Mouse (Mus musculus): ENCODE data around the gene Trnp1. TPM values are rescaled to one million over a fixed set of nuclear protein-coding genes. Genes with fewer than 3 reads are reported as not detected.

Gene Trnp1
- polyA plus RNA-seq, 1 experiment from 2014 or later: 0.70 TPM

Other genes with a start within 250 kb of the Trnp1 start
- gene Sytl1, start 235.4 kb downstream of the Trnp1 start, polyA plus RNA-seq (2015; fragmentation: Nextera tagmentation; extraction: Ambion mirVana): 3.0 and 4.0 TPM in 2 replicates
- gene Tmem222, start 220.8 kb downstream of the Trnp1 start, polyA plus RNA-seq (2015; fragmentation: Nextera tagmentation; extraction: Ambion mirVana): 69.8 and 75.7 TPM in 2 replicates
- gene Wdtc1, start 145.1 kb downstream of the Trnp1 start, polyA plus RNA-seq (2015; fragmentation: Nextera tagmentation; extraction: Ambion mirVana): 11.4 and 12.8 TPM in 2 replicates
- 9.1 and 9.2 TPM in 2 replicates for gene Slc9a1, start 128.8 kb downstream of the Trnp1 start, polyA plus RNA-seq (2015; fragmentation: Nextera tagmentation; extraction: Ambion mirVana)
- gene Tent5b, start 18.4 kb downstream of the Trnp1 start, polyA plus RNA-seq (2015; fragmentation: Nextera tagmentation; extraction: Ambion mirVana): 0.66 and 0.73 TPM in 2 replicates
- 55.3 and 59.9 TPM in 2 replicates for gene Kdf1, start 20.4 kb upstream of the Trnp1 start, polyA plus RNA-seq (2015; fragmentation: Nextera tagmentation; extraction: Ambion mirVana)
- 214 and 228 TPM in 2 replicates for gene Nudc, start 47.4 kb upstream of the Trnp1 start, polyA plus RNA-seq (2015; fragmentation: Nextera tagmentation; extraction: Ambion mirVana)
- 9.2 and 10.3 TPM in 2 replicates for gene Nr0b2, start 54.8 kb upstream of the Trnp1 start, polyA plus RNA-seq (2015; fragmentation: Nextera tagmentation; extraction: Ambion mirVana)
- gene Gpatch3, start 76.2 kb upstream of the Trnp1 start, polyA plus RNA-seq (2015; fragmentation: Nextera tagmentation; extraction: Ambion mirVana): 5.5 and 7.5 TPM in 2 replicates
- 17.1 and 17.3 TPM in 2 replicates for gene Gpn2, start 85.8 kb upstream of the Trnp1 start, polyA plus RNA-seq (2015; fragmentation: Nextera tagmentation; extraction: Ambion mirVana)
- gene Sfn, start 103.6 kb upstream of the Trnp1 start, polyA plus RNA-seq (2015; fragmentation: Nextera tagmentation; extraction: Ambion mirVana): 50.1 and 59.9 TPM in 2 replicates
- gene Zdhhc18, start 151.6 kb upstream of the Trnp1 start, polyA plus RNA-seq (2015; fragmentation: Nextera tagmentation; extraction: Ambion mirVana): 1.3 and 1.6 TPM in 2 replicates
- 16.6 and 18.5 TPM in 2 replicates for gene Pigv, start 174.1 kb upstream of the Trnp1 start, polyA plus RNA-seq (2015; fragmentation: Nextera tagmentation; extraction: Ambion mirVana)